Mouse (Mus musculus): ENCODE measurements around the gene Mtcl1. TPM values are rescaled to one million over a fixed set of nuclear protein-coding genes. Genes with fewer than 3 reads are reported as not detected.

The Mtcl1 gene
- polyA plus RNA-seq, 1 experiment from 2014 or later = 0.83 TPM

- no peak overlapping the region for H3K27ac ChIP-seq
- H3K27me3 ChIP-seq = no peaks in the 10 kb centered on the region
- H3K9me3 ChIP-seq (replicated peaks) = no peaks in the 10 kb centered on the region
- H3K4me1 ChIP-seq (replicated peaks) = no peaks in the 10 kb centered on the region
- H3K9ac ChIP-seq = no peak overlapping the region
- no peaks in the 10 kb centered on the region for H3K36me3 ChIP-seq
- ATAC-seq (replicated peaks; ENCODE audit: insufficient number of reproducible peaks, insufficient read depth, low FRiP score, low read depth) = no peak
- H3K4me3 ChIP-seq = no peak overlapping the region
- no peak overlapping the region for H3K4me2 ChIP-seq
- 60% methylated on average over 8 of the region's 8 CpGs for WGBS
Observed at GRCm38 (mm10) chr17:66419421-66419820, 30.1 kb downstream of the Mtcl1 start.

- 51% methylated on average over 4 of the region's 4 CpGs for WGBS
- H3K36me3 ChIP-seq = no peaks in the 10 kb centered on the region
- H3K27me3 ChIP-seq = no peaks in the 10 kb centered on the region
- H3K4me1 ChIP-seq (replicated peaks) = no peaks in the 10 kb centered on the region
- no peak overlapping the region for H3K27ac ChIP-seq
- ATAC-seq (replicated peaks; ENCODE audit: insufficient number of reproducible peaks, insufficient read depth, low FRiP score, low read depth) = no peak
- no peak overlapping the region for H3K4me2 ChIP-seq
- no peak overlapping the region for H3K9ac ChIP-seq
- H3K4me3 ChIP-seq = no peak overlapping the region
- no peaks in the 10 kb centered on the region for H3K9me3 ChIP-seq (replicated peaks)
Observed at GRCm38 (mm10) chr17:66417748-66418147, 31.8 kb downstream of the Mtcl1 start.

- WGBS = 67% methylated on average over 5 of the region's 5 CpGs
- H3K27ac ChIP-seq = no peak overlapping the region
Observed at GRCm38 (mm10) chr17:66417329-66417728, 32.2 kb downstream of the Mtcl1 start.

GRCm38 (mm10) chr17:66416841-66417313 lies 32.7 kb downstream of the Mtcl1 start:
- no peak for ATAC-seq (replicated peaks; ENCODE audit: insufficient number of reproducible peaks, insufficient read depth, low FRiP score, low read depth)
- no peak overlapping the region for H3K4me3 ChIP-seq
- 63% methylated on average over 14 of the region's 14 CpGs for WGBS

More at GRCm38 (mm10) chr17:66417329-66417728, 32.2 kb downstream of the Mtcl1 start:
- H3K9me3 ChIP-seq (replicated peaks) = no peaks in the 10 kb centered on the region
- H3K4me1 ChIP-seq (replicated peaks) = no peaks in the 10 kb centered on the region
- no peak overlapping the region for H3K4me2 ChIP-seq
- H3K27me3 ChIP-seq = no peaks in the 10 kb centered on the region; the same call in 1 of the 2 replicates
- no peak for ATAC-seq (replicated peaks; ENCODE audit: insufficient number of reproducible peaks, insufficient read depth, low FRiP score, low read depth)
- no peaks in the 10 kb centered on the region for H3K36me3 ChIP-seq
- no peak overlapping the region for H3K4me3 ChIP-seq
- H3K9ac ChIP-seq = no peak overlapping the region

GRCm38 (mm10) chr17:66416436-66416835 lies 33.1 kb downstream of the Mtcl1 start:
- no peak for ATAC-seq (replicated peaks; ENCODE audit: insufficient number of reproducible peaks, insufficient read depth, low FRiP score, low read depth)
- H3K27me3 ChIP-seq = no peaks in the 10 kb centered on the region; the same call in 1 of the 2 replicates
- no peak overlapping the region for H3K4me2 ChIP-seq
- H3K4me3 ChIP-seq = no peak overlapping the region
- H3K9ac ChIP-seq = no peak overlapping the region
- H3K9me3 ChIP-seq (replicated peaks) = no peaks in the 10 kb centered on the region
- H3K4me1 ChIP-seq (replicated peaks) = no peaks in the 10 kb centered on the region
- 73% methylated on average over 7 of the region's 7 CpGs for WGBS
- no peak overlapping the region for H3K27ac ChIP-seq
- H3K36me3 ChIP-seq = no peaks in the 10 kb centered on the region

More at GRCm38 (mm10) chr17:66416841-66417313, 32.7 kb downstream of the Mtcl1 start:
- Histone ChIP-seq H3K36me3 (no peaks in the 10 kb centered on the region), H3K9ac (no peak overlapping the region), H3K27me3 (no peaks in the 10 kb centered on the region; the same call in 1 of the 2 replicates), H3K9me3 (replicated peaks) (no peaks in the 10 kb centered on the region), H3K4me2 (no peak overlapping the region), H3K4me1 (replicated peaks) (no peaks in the 10 kb centered on the region), H3K27ac (no peak overlapping the region)

GRCm38 (mm10) chr17:66414331-66414730 lies 35.2 kb downstream of the Mtcl1 start:
- Histone ChIP-seq H3K9ac (no peak overlapping the region), H3K9me3 (replicated peaks) (no peaks in the 10 kb centered on the region), H3K4me1 (replicated peaks) (no peaks in the 10 kb centered on the region), H3K27ac (no peak overlapping the region), H3K4me3 (no peak overlapping the region), H3K4me2 (no peak overlapping the region), H3K36me3 (no peaks in the 10 kb centered on the region), H3K27me3 (no peaks in the 10 kb centered on the region; the same call in 1 of the 2 replicates)
- WGBS = 88% methylated on average over 1 of the region's 1 CpGs
- no peak for ATAC-seq (replicated peaks; ENCODE audit: insufficient number of reproducible peaks, insufficient read depth, low FRiP score, low read depth)

GRCm38 (mm10) chr17:66412155-66412970 lies 37.2 kb downstream of the Mtcl1 start:
- Histone ChIP-seq H3K27me3 (no peaks in the 10 kb centered on the region; the same call in 1 of the 2 replicates), H3K4me1 (replicated peaks) (no peaks in the 10 kb centered on the region), H3K4me3 (no peak overlapping the region), H3K4me2 (no peak overlapping the region), H3K9me3 (replicated peaks) (no peaks in the 10 kb centered on the region), H3K36me3 (no peaks in the 10 kb centered on the region), H3K9ac (no peak overlapping the region), H3K27ac (no peak overlapping the region)
- 64% methylated on average over 12 of the region's 12 CpGs for WGBS
- no peak for ATAC-seq (replicated peaks; ENCODE audit: insufficient number of reproducible peaks, insufficient read depth, low FRiP score, low read depth)

GRCm38 (mm10) chr17:66410884-66411426 lies 38.6 kb downstream of the Mtcl1 start:
- ATAC-seq (replicated peaks; ENCODE audit: insufficient number of reproducible peaks, insufficient read depth, low FRiP score, low read depth) = no peak
- 81% methylated on average over 11 of the region's 11 CpGs for WGBS
- H3K4me1 ChIP-seq (replicated peaks) = peaks cover 3% of the 10 kb centered on the region
- no peak overlapping the region for H3K9ac ChIP-seq
- no peaks in the 10 kb centered on the region for H3K36me3 ChIP-seq
- no peaks in the 10 kb centered on the region for H3K9me3 ChIP-seq (replicated peaks)
- H3K27ac ChIP-seq = no peak overlapping the region
- H3K27me3 ChIP-seq = no peaks in the 10 kb centered on the region; the same call in 1 of the 2 replicates
- no peak overlapping the region for H3K4me2 ChIP-seq
- H3K4me3 ChIP-seq = no peak overlapping the region

- Histone ChIP-seq H3K4me2 (no peak overlapping the region), H3K36me3 (no peaks in the 10 kb centered on the region), H3K9ac (no peak overlapping the region), H3K9me3 (replicated peaks) (no peaks in the 10 kb centered on the region), H3K27me3 (no peaks in the 10 kb centered on the region; the same call in 1 of the 2 replicates), H3K27ac (no peak overlapping the region), H3K4me1 (replicated peaks) (peaks cover 16% of the 10 kb centered on the region), H3K4me3 (no peak overlapping the region)
- 75% methylated on average over 9 of the region's 9 CpGs for WGBS
- no peak for ATAC-seq (replicated peaks; ENCODE audit: insufficient number of reproducible peaks, insufficient read depth, low FRiP score, low read depth)
Observed at GRCm38 (mm10) chr17:66409070-66409605, 40.4 kb downstream of the Mtcl1 start.

GRCm38 (mm10) chr17:66408400-66408799 lies 41.1 kb downstream of the Mtcl1 start:
- no peak for ATAC-seq (replicated peaks; ENCODE audit: insufficient number of reproducible peaks, insufficient read depth, low FRiP score, low read depth)
- Histone ChIP-seq H3K4me1 (replicated peaks) (peaks cover 16% of the 10 kb centered on the region), H3K4me2 (no peak overlapping the region), H3K27me3 (no peaks in the 10 kb centered on the region; the same call in 1 of the 2 replicates), H3K9ac (no peak overlapping the region), H3K4me3 (no peak overlapping the region), H3K9me3 (replicated peaks) (no peaks in the 10 kb centered on the region), H3K36me3 (no peaks in the 10 kb centered on the region), H3K27ac (no peak overlapping the region)
- WGBS = 91% methylated on average over 5 of the region's 5 CpGs

- peaks cover 20% of the 10 kb centered on the region for H3K4me1 ChIP-seq (replicated peaks)
- H3K9ac ChIP-seq = no peak overlapping the region
- H3K4me3 ChIP-seq = no peak overlapping the region
- H3K27ac ChIP-seq = no peak overlapping the region
- no peak for ATAC-seq (replicated peaks; ENCODE audit: insufficient number of reproducible peaks, insufficient read depth, low FRiP score, low read depth)
- no peaks in the 10 kb centered on the region for H3K9me3 ChIP-seq (replicated peaks)
- 65% methylated on average over 8 of the region's 8 CpGs for WGBS
- H3K27me3 ChIP-seq = no peaks in the 10 kb centered on the region; the same call in 1 of the 2 replicates
- no peaks in the 10 kb centered on the region for H3K36me3 ChIP-seq
- H3K4me2 ChIP-seq = no peak overlapping the region
Observed at GRCm38 (mm10) chr17:66407833-66408232, 41.7 kb downstream of the Mtcl1 start.
